Mouse (Mus musculus) hindbrain, postnatal 0 days (tissue): ENCODE measurements around the gene Fgfr2. TPM values are rescaled to one million over a fixed set of nuclear protein-coding genes. Genes with fewer than 3 reads are reported as not detected.

Source experiments
- ATAC-seq: fragments of 200-750 bp; cut with Nextera tagmentation; 2 replicates; pipeline ENCODE4 v1.8.0; 2017; ENCODE audit warnings: mild to moderate bottlenecking, moderate TSS enrichment, moderate library complexity
- DNase-seq: peaks from one replicate; pipeline ENCODE4 v3.0.0-alpha.2; 2015; ENCODE audit warnings: low spot score
- H3K27ac ChIP-seq: fragments of 300-500 bp; sonication (generic); 2 replicates; pipeline ENCODE4 v1.5.1; 2014; ENCODE audit warnings: mild to moderate bottlenecking
- H3K27me3 ChIP-seq: fragments of 300-500 bp; sonication (generic); 2 replicates; pipeline ENCODE4 v1.6.1; 2014; ENCODE audit warnings: low read length, mixed read lengths; ENCODE audit not compliant: insufficient read depth
- H3K36me3 ChIP-seq: fragments of 300-500 bp; sonication (generic); 2 replicates; pipeline ENCODE4 v1.6.1; 2014; ENCODE audit warnings: low read length, mixed read lengths; ENCODE audit not compliant: insufficient read depth
- H3K4me1 ChIP-seq: fragments of 300-500 bp; sonication (generic); 2 replicates; pipeline ENCODE4 v1.6.1; 2014; ENCODE audit warnings: antibody characterized with exemption, low read length, mixed read lengths; ENCODE audit not compliant: insufficient read depth
- H3K4me2 ChIP-seq: fragments of 300-500 bp; sonication (generic); 2 replicates; pipeline ENCODE4 v1.6.1; 2014; ENCODE audit warnings: low read depth, mild to moderate bottlenecking, low read length, moderate library complexity, mixed read lengths
- H3K4me3 ChIP-seq: fragments of 300-500 bp; sonication (generic); 2 replicates; pipeline ENCODE4 v1.5.1; 2014; ENCODE audit warnings: low read length
- H3K9ac ChIP-seq: fragments of 300-500 bp; sonication (generic); replicated peaks from 2 replicates; pipeline ENCODE4 v1.6.1; 2014; ENCODE audit warnings: mild to moderate bottlenecking, low read length, moderate library complexity, mixed read lengths
- H3K9me3 ChIP-seq: fragments of 300-500 bp; sonication (generic); 2 replicates; pipeline ENCODE4 v1.6.1; 2016; ENCODE audit warnings: low read length, mixed read lengths
- CTCF ChIP-seq: IDR thresholded peaks from 2 replicates; pipeline ENCODE4 v1.5.1; 2016; ENCODE audit warnings: antibody characterized with exemption, control low read depth, low read depth
- WGBS: fragments of 180-500 bp; shearing (Covaris S2); extraction: QIAGEN DNeasy Blood & Tissue Kit; methylation state at CpG from one replicate; pipeline ENCODE4 v1.1.7; 2014; 5-methylcytosine and 5-hydroxymethylcytosine counted together
- polyA plus RNA-seq: library from polyadenylated mRNA; unstranded; fragments of >200 nt; fragmentation: Nextera tagmentation; extraction: Ambion mirVana; gene quantifications from 2 replicates; pipeline ENCODE4 v1.2.1, GENCODE M21; 2015
- total RNA-seq: library from RNA; depleted of rRNA; stranded (reverse); fragments of >200 nt; gene quantifications from 2 replicates; pipeline ENCODE4 v1.2.3, GENCODE M21; 2014

Fgfr2 gene
- total and polyA plus RNA-seq, 2 experiments from 2014 or later = 17.3 to 49.0 TPM

DNA sequence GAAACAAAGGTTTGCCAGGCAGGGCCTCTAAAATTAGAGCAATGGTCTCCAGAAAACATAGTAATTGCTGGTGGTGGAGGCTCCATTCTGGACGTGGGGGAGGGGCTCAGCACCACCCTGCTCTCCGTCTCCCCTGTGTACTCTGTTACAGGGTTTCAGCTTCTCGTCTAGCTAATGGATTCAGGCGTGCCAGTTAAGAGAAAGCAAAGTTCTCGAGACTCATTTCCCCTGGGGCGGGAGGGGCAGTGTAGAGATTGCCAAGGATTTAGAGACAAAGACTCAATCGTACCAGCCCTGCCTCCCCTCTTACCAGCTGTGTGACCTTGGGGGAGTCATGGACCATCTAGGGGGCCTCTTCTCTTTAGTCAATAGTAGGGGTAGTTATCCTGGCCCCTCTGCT lies 2473.9 kb downstream of the Fgfr2 start:
- no peak for TF ChIP-seq CTCF

DNA sequence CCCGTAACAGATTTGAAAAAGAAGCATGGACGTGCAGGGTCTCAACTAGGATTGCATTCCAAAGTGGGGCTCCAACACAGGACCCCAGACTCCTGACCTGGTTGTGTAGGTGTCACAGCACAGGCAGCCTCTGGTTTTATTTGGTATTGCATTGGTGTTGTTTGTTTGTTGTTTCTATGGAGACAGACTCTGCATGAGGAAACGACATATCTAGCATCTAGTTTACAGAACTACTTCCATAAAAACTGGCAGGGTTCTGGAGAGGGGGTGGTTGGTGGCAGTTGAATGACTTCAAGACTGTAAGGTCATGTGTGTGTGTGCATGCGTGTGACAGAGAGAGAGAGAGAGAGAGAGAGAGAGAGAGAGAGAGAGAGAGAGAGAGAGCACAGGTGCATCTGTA lies 2475.1 kb downstream of the Fgfr2 start:
- Histone ChIP-seq H3K9me3 (no peaks in the 10 kb centered on the region), H3K27me3 (no peaks in the 10 kb centered on the region), H3K9ac (no peak overlapping the region), H3K36me3 (no peaks in the 10 kb centered on the region), H3K4me3 (no peak overlapping the region), H3K4me1 (no peaks in the 10 kb centered on the region; the same call in 1 of the 2 replicates), H3K27ac (no peak overlapping the region), H3K4me2 (no peak overlapping the region)
- no peak for ATAC-seq
- WGBS = 69% methylated on average over 4 of the region's 4 CpGs
- 0 out of 2 replicates have a peak, but pooled peaks have one; percentile 13 for TF ChIP-seq CTCF
- DNase-seq = no peak

More for the DNA sequence above, 2473.9 kb downstream of the Fgfr2 start:
- Histone ChIP-seq H3K36me3 (no peaks in the 10 kb centered on the region), H3K9ac (no peak overlapping the region), H3K27ac (no peak overlapping the region), H3K4me3 (no peak overlapping the region), H3K4me2 (no peak overlapping the region), H3K27me3 (no peaks in the 10 kb centered on the region), H3K9me3 (no peaks in the 10 kb centered on the region), H3K4me1 (no peaks in the 10 kb centered on the region; the same call in 1 of the 2 replicates)
- ATAC-seq = no peak
- WGBS = 37% methylated on average over 7 of the region's 7 CpGs
- no peak for DNase-seq

DNA sequence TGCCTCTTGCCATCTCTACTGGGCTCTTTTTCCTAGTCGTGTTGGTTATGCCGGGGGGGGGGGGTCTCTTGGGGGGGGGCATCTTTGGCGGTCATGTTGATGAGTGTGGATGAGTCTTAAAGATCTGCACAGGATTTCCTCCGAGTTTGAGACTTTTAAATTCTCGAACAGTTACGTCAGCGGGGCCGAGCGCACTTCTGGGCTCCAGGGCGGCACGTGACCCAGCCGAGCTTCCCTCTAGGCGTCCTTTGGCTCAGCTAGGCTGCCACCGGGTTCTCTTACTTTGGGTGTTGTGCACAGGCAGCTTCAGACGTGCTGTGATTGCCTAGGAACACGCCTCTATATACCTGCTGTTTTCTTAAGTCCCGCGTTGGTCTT lies 2476.4 kb downstream of the Fgfr2 start:
- H3K4me3 ChIP-seq = peak overlapping the region; percentile 44
- H3K36me3 ChIP-seq = no peaks in the 10 kb centered on the region
- H3K9me3 ChIP-seq = no peaks in the 10 kb centered on the region
- TF ChIP-seq CTCF = no peak
- no peaks in the 10 kb centered on the region; the same call in 1 of the 2 replicates for H3K4me1 ChIP-seq
- ATAC-seq = peak; percentile 72
- H3K27me3 ChIP-seq = no peaks in the 10 kb centered on the region
- peak overlapping the region; percentile 38; the same call in 1 of the 2 replicates for H3K9ac ChIP-seq
- WGBS = 1% methylated on average over 17 of the region's 18 CpGs
- peak overlapping the region; percentile 99 for H3K4me2 ChIP-seq
- H3K27ac ChIP-seq = 0 out of 2 replicates have a peak overlapping the region, but pooled peaks have one; percentile 43
- DNase-seq = peak; percentile 46

- no peaks in the 10 kb centered on the region for H3K36me3 ChIP-seq
- peak overlapping the region; percentile 44 for H3K4me3 ChIP-seq
- H3K27ac ChIP-seq = peak overlapping the region; percentile 43
- H3K4me2 ChIP-seq = peak overlapping the region; percentile 99
- under 1% methylated on average over 51 of the region's 55 CpGs for WGBS
- TF ChIP-seq CTCF = peak; percentile 34; the same call in 1 of the 2 replicates
- H3K27me3 ChIP-seq = no peaks in the 10 kb centered on the region
- peak; percentile 79 for ATAC-seq
- no peaks in the 10 kb centered on the region; the same call in 1 of the 2 replicates for H3K4me1 ChIP-seq
- no peaks in the 10 kb centered on the region for H3K9me3 ChIP-seq
- DNase-seq = peak; percentile 52
- H3K9ac ChIP-seq = peak overlapping the region; percentile 38; the same call in 1 of the 2 replicates
Measured at GRCm38 (mm10) chr7:130645994-130646761, 2477.0 kb downstream of the Fgfr2 start.

- no peaks in the 10 kb centered on the region for H3K36me3 ChIP-seq
- WGBS = 20% methylated on average over 15 of the region's 15 CpGs
- H3K4me2 ChIP-seq = peak overlapping the region; percentile 99
- peak overlapping the region; percentile 44 for H3K4me3 ChIP-seq
- peak overlapping the region; percentile 38; the same call in 1 of the 2 replicates for H3K9ac ChIP-seq
- DNase-seq (no peak), ATAC-seq (no peak)
- no peak for TF ChIP-seq CTCF
- no peaks in the 10 kb centered on the region for H3K27me3 ChIP-seq
- H3K27ac ChIP-seq = peak overlapping the region; percentile 43
- H3K4me1 ChIP-seq = no peaks in the 10 kb centered on the region; the same call in 1 of the 2 replicates
- no peaks in the 10 kb centered on the region for H3K9me3 ChIP-seq
Measured at GRCm38 (mm10) chr7:130645332-130645993, 2477.7 kb downstream of the Fgfr2 start.

GRCm38 (mm10) chr7:130640681-130641080 lies 2482.5 kb downstream of the Fgfr2 start:
- Histone ChIP-seq H3K27ac (no peak overlapping the region), H3K9me3 (no peaks in the 10 kb centered on the region), H3K4me2 (no peak overlapping the region), H3K36me3 (no peaks in the 10 kb centered on the region), H3K27me3 (no peaks in the 10 kb centered on the region), H3K4me1 (no peaks in the 10 kb centered on the region; the same call in 1 of the 2 replicates), H3K9ac (no peak overlapping the region), H3K4me3 (no peak overlapping the region)
- ATAC-seq = no peak
- no peak for DNase-seq
- WGBS = 75% methylated on average over 9 of the region's 9 CpGs
- TF ChIP-seq CTCF = no peak
